Mouse (Mus musculus) hindbrain, embryonic 15.5 days (tissue): ENCODE results near the gene Slc45a2. TPM values are rescaled to one million over a fixed set of nuclear protein-coding genes. Genes with fewer than 3 reads are reported as not detected.

ENCODE experiments used
- polyA plus RNA-seq: library from polyadenylated mRNA; unstranded; fragments of >200 nt; fragmentation: Nextera tagmentation; extraction: Ambion mirVana; gene quantifications from 2 replicates; pipeline ENCODE4 v1.2.1, GENCODE M21; 2015

The Slc45a2 gene
- polyA plus RNA-seq, 1 experiment from 2014 or later = 0.14 TPM

Other genes starting within 250 kb of the Slc45a2 start
- 3.2 and 3.6 TPM in 2 replicates for gene C1qtnf3, start 48.4 kb upstream of the Slc45a2 start, polyA plus RNA-seq
- gene Amacr, start 19.0 kb upstream of the Slc45a2 start, polyA plus RNA-seq = 10.3 and 12.7 TPM in 2 replicates
- gene Rxfp3, start 37.3 kb downstream of the Slc45a2 start, polyA plus RNA-seq = 5.6 TPM in 2 replicates
- gene Adamts12, start 64.1 kb downstream of the Slc45a2 start, polyA plus RNA-seq = 1.5 and 2.0 TPM in 2 replicates